Mouse (Mus musculus) E14TG2a.4 (cell line): Measurements from ENCODE around the gene Mfsd13b.

Experiments used
- H3K27me3 ChIP-seq: 2 replicates; pipeline ENCODE4 v1.6.1; 2014; ENCODE audit warnings: low read length, control low read depth; ENCODE audit not compliant: insufficient read depth
- H3K36me3 ChIP-seq: 2 replicates; pipeline ENCODE4 v1.6.1; 2014; ENCODE audit warnings: low read length, control low read depth; ENCODE audit not compliant: insufficient read depth
- H3K4me1 ChIP-seq: replicated peaks from 2 replicates; pipeline ENCODE4 v1.6.1; 2014; ENCODE audit warnings: low read depth, low read length, control low read depth
- H3K4me3 ChIP-seq: replicated peaks from 2 replicates; pipeline ENCODE4 v1.5.1; 2014; ENCODE audit warnings: mild to moderate bottlenecking, low read length
- H3K9me3 ChIP-seq: 2 replicates; pipeline ENCODE4 v1.6.1; 2014; ENCODE audit warnings: low read length, control low read depth
- CTCF ChIP-seq: conservative IDR thresholded peaks from 2 replicates; pipeline ENCODE4 v1.5.1; 2014; ENCODE audit warnings: low read length
- NANOG ChIP-seq: IDR thresholded peaks from 2 replicates; pipeline ENCODE4 v1.6.1; 2014; ENCODE audit warnings: borderline replicate concordance, low read length, mixed read lengths
- POU5F1 ChIP-seq: IDR thresholded peaks from 2 replicates; pipeline ENCODE4 v1.6.1; 2014; ENCODE audit warnings: low read length, borderline replicate concordance

Mfsd13b gene

GRCm38 (mm10) chr7:120977063-120977462 lies 5.2 kb upstream of the Mfsd13b start:
- Histone ChIP-seq H3K27me3 (peaks cover 6% of the 10 kb centered on the region; the same call in 1 of the 2 replicates), H3K4me3 (no peak overlapping the region), H3K36me3 (peaks cover 8% of the 10 kb centered on the region; the same call in 1 of the 2 replicates), H3K9me3 (no peaks in the 10 kb centered on the region), H3K4me1 (peaks cover 18% of the 10 kb centered on the region)
- TF ChIP-seq CTCF (no peak), POU5F1 (no peak), NANOG (no peak)

DNA sequence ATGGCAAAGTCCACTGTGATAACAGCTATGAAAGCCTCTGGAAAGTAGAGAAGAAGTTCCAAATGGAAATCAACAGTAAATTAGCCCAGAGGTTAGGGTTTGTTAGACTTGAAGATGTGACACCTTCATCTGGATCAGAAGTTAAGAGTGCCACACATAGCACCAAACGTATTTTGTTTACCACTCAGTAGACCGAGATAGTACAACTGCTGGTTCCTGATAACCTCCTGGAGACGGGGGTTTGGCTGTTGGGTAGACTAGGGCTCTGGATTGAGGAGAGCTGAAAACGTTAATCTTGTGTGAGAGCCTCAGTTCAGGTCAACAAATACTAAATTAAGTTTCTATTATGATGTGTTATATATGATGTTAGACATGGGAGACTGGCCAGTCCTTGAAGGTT lies 2.3 kb upstream of the Mfsd13b start:
- TF ChIP-seq CTCF (no peak), POU5F1 (no peak), NANOG (no peak)
- Histone ChIP-seq H3K36me3 (peaks cover 8% of the 10 kb centered on the region; the same call in 1 of the 2 replicates), H3K4me3 (no peak overlapping the region), H3K27me3 (peaks cover 20% of the 10 kb centered on the region), H3K9me3 (no peaks in the 10 kb centered on the region), H3K4me1 (peaks cover 31% of the 10 kb centered on the region)

GRCm38 (mm10) chr7:120980931-120981924 lies 1.1 kb upstream of the Mfsd13b start:
- H3K27me3 ChIP-seq, result peaks cover 22% of the 10 kb centered on the region
- H3K4me3 ChIP-seq, result peak overlapping the region; percentile 94
- H3K36me3 ChIP-seq, result peaks cover 8% of the 10 kb centered on the region; the same call in 1 of the 2 replicates
- no peaks in the 10 kb centered on the region for H3K9me3 ChIP-seq
- TF ChIP-seq POU5F1 (no peak), CTCF (no peak), NANOG (no peak)
- H3K4me1 ChIP-seq, result peaks cover 31% of the 10 kb centered on the region

GRCm38 (mm10) chr7:120982968-120983367 lies 659 bp downstream of the Mfsd13b start:
- peaks cover 8% of the 10 kb centered on the region; the same call in 1 of the 2 replicates for H3K36me3 ChIP-seq
- no peak for TF ChIP-seq NANOG
- no peak for TF ChIP-seq POU5F1
- H3K4me3 ChIP-seq, result peak overlapping the region; percentile 94
- peaks cover 23% of the 10 kb centered on the region for H3K27me3 ChIP-seq
- H3K4me1 ChIP-seq, result peaks cover 30% of the 10 kb centered on the region
- H3K9me3 ChIP-seq, result no peaks in the 10 kb centered on the region

- 0 out of 2 replicates have a peak, but pooled peaks cover 2% of the 10 kb centered on the region for H3K27me3 ChIP-seq
Observed at GRCm38 (mm10) chr7:120991191-120991590, 8.9 kb downstream of the Mfsd13b start.

DNA sequence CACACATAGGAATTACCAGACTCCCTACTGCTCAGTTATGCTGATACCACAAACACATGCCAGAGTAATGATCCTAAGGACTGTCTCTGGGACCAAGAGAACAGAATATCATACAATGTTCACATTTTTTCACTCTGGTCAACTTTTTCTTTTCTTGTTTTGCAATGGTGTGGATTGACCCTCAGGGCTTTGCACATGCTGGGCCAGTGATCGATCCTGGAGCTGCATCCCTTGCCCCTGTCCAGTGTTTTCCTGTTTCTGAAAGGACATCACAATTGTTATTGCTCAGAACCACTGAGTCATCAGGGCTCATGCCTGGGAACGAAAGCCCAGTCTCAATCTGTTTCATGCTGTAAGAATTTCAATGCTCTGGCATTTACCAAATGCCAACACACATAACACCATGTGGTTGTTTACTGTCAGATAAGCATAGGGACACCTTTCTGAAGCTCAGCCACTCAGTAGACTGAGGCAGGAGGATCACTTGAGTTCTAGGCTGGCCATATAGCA lies 16.8 kb downstream of the Mfsd13b start:
- Histone ChIP-seq H3K9me3 (no peaks in the 10 kb centered on the region), H3K36me3 (no peaks in the 10 kb centered on the region), H3K4me3 (no peak overlapping the region), H3K4me1 (no peaks in the 10 kb centered on the region), H3K27me3 (no peaks in the 10 kb centered on the region)
- no peak for TF ChIP-seq NANOG
- TF ChIP-seq CTCF, result no peak
- TF ChIP-seq POU5F1, result no peak

More at GRCm38 (mm10) chr7:120991191-120991590, 8.9 kb downstream of the Mfsd13b start:
- no peaks in the 10 kb centered on the region for H3K4me1 ChIP-seq
- no peak for TF ChIP-seq CTCF
- TF ChIP-seq POU5F1, result no peak
- no peak for TF ChIP-seq NANOG
- H3K9me3 ChIP-seq, result no peaks in the 10 kb centered on the region
- H3K36me3 ChIP-seq, result no peaks in the 10 kb centered on the region
- no peak overlapping the region for H3K4me3 ChIP-seq

DNA sequence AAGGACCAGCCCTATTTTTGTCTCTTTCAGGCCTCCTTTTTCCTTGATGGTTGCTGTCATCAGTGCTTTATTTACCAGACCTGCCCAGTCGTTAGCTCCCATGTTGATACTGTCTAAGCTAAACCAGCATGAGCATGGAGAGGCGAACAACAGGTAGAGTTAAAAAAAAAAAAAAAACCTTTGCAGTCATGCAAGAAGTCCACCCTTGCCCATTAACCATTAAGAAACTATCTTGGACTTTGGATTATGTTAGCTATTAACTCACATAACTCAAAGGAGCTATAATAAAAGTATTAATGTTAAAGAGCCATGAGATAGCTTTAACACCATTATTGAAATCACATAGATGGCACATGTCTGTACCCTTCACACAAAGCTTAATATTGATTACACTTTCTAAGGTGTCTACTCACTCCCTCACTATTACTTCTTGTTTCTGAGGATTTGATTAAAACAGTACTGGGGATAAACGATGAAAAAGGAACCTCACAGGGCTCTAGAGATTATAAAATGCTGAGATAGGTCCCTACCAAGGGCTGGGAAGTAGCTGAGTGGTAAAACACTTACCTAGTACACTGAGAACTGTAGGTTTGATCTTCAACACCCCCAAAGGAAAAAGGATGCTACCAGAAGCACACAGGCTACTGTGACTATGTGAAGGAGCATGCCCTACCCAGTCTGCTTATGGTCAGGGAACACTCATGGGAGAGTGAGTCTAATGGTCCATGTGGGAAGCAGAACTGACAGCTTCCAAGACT lies 17.9 kb downstream of the Mfsd13b start:
- Histone ChIP-seq H3K4me3 (no peak overlapping the region), H3K36me3 (no peaks in the 10 kb centered on the region), H3K9me3 (no peaks in the 10 kb centered on the region), H3K27me3 (no peaks in the 10 kb centered on the region), H3K4me1 (no peaks in the 10 kb centered on the region)
- TF ChIP-seq CTCF, result no peak
- TF ChIP-seq POU5F1, result no peak
- no peak for TF ChIP-seq NANOG

DNA sequence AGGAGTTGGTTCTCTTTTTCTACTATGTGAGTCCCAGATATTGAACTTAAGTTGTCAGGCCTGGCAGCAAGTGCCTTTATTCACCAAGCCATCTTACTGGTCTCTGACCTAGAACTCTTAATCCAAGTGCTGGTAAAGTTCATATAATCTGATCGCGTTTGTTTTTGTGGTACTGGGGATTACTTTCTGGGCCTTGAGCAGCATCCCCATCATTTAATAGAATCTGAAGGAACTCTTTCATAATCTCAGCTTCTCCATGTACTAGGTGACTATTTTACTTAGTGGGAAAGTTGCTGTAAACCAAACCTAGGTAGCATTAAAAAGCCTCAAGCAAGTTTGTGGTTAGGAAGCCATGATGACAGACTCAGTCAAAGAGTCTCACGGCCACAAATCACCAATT lies 19.6 kb downstream of the Mfsd13b start:
- no peak overlapping the region for H3K4me3 ChIP-seq
- no peaks in the 10 kb centered on the region for H3K27me3 ChIP-seq
- no peaks in the 10 kb centered on the region for H3K9me3 ChIP-seq
- no peaks in the 10 kb centered on the region for H3K4me1 ChIP-seq
- TF ChIP-seq POU5F1 (no peak), NANOG (no peak), CTCF (no peak)
- no peaks in the 10 kb centered on the region for H3K36me3 ChIP-seq
